Mouse (Mus musculus) ES-E14 (cell line): Measurements from ENCODE around the gene Zfp423.

Experiments used
- ZC3H11A ChIP-seq: IDR thresholded peaks from 2 replicates; pipeline ENCODE4 v1.6.1; 2012; ENCODE audit warnings: low read depth, mild to moderate bottlenecking, inconsistent platforms, low read length, borderline replicate concordance
- ZNF384 ChIP-seq: IDR thresholded peaks from 2 replicates; pipeline ENCODE4 v1.6.1; 2012; ENCODE audit warnings: low read depth, low read length, inconsistent platforms

GRCm38 (mm10) chr8:87832381-87833325, 126.7 kb downstream of the Zfp423 start:
- TF ChIP-seq ZNF384: no peak
- no peak for TF ChIP-seq ZC3H11A
